ENCODE assay signal across 12 mouse cellular contexts in genomic region chrX:88116326-88116725, GRCm38 (mm10). TPM values are rescaled to one million over a fixed set of nuclear protein-coding genes. Genes with fewer than 3 reads are reported as not detected.
DNase-seq lines count a peak whose midpoint lies in the region; ATAC-seq lines count a peak whose summit lies in the region.
"Had no signal": no experiment of that assay in that cellular context is flagged by ENCODE, and none has a peak within 500 bp of the region (broad histone marks: within the 10 kb centered on the region; RNA-seq: fewer than 3 reads in every experiment).

No protein-coding gene starts in this region.

- H3K9me3 ChIP-seq in lung, embryonic 16.5 days (ENCODE audit: control insufficient read depth, low read length): no peaks in the 10 kb centered on the region
- H3K9me3 ChIP-seq in forebrain, embryonic 13.5 days (replicated peaks): no peaks in the 10 kb centered on the region
- H3K9me3 ChIP-seq in limb, embryonic 11.5 days (ENCODE audit: control insufficient read depth, low read length): no peaks in the 10 kb centered on the region
- no peaks in the 10 kb centered on the region for H3K9me3 ChIP-seq in stomach, embryonic 14.5 days (ENCODE audit: control insufficient read depth, low read depth, low read length)

- H3K4me2 ChIP-seq in lung, embryonic 16.5 days (ENCODE audit: low read depth, low read length): peak overlapping the region; percentile 55
- peak overlapping the region; percentile 56 for H3K4me2 ChIP-seq in forebrain, embryonic 13.5 days
- peak overlapping the region; percentile 35 for H3K4me2 ChIP-seq in limb, embryonic 11.5 days (ENCODE audit: low read depth, severe bottlenecking)
- peak overlapping the region; percentile 37; the same call in 1 of the 2 replicates for H3K4me2 ChIP-seq in stomach, embryonic 14.5 days (replicated peaks; ENCODE audit: low read depth, low read length)

- no peak overlapping the region for H3K9ac ChIP-seq in lung, embryonic 16.5 days (ENCODE audit: low read length)
- 0 out of 2 replicates have a peak overlapping the region, but pooled peaks have one; percentile 46 for H3K9ac ChIP-seq in forebrain, embryonic 13.5 days
- no peak overlapping the region for H3K9ac ChIP-seq in limb, embryonic 11.5 days (ENCODE audit: low read length)
- no peak overlapping the region for H3K9ac ChIP-seq in stomach, embryonic 14.5 days (replicated peaks; ENCODE audit: low read depth, low read length)

- H3K4me3 ChIP-seq in lung, embryonic 16.5 days (ENCODE audit: low read length): peak overlapping the region; percentile 46; the same call in 1 of the 2 replicates
- peak overlapping the region; percentile 41 for H3K4me3 ChIP-seq in forebrain, embryonic 13.5 days
- H3K4me3 ChIP-seq in limb, embryonic 11.5 days (ENCODE audit: low read depth, low read length): no peak overlapping the region
- peak overlapping the region; percentile 33 for H3K4me3 ChIP-seq in stomach, embryonic 14.5 days (ENCODE audit: low read depth, low read length)

- H3K4me1 ChIP-seq in lung, embryonic 16.5 days (replicated peaks; ENCODE audit: control insufficient read depth, insufficient read depth, low read length): no peaks in the 10 kb centered on the region
- no peaks in the 10 kb centered on the region for H3K4me1 ChIP-seq in forebrain, embryonic 13.5 days
- H3K4me1 ChIP-seq in limb, embryonic 11.5 days (ENCODE audit: control insufficient read depth, insufficient read depth, low read length): no peaks in the 10 kb centered on the region
- no peaks in the 10 kb centered on the region for H3K4me1 ChIP-seq in stomach, embryonic 14.5 days (ENCODE audit: control insufficient read depth, insufficient read depth, low read length)

- H3K27me3 ChIP-seq in lung, embryonic 16.5 days (ENCODE audit: control insufficient read depth, insufficient read depth, low read depth, low read length): no peaks in the 10 kb centered on the region
- no peaks in the 10 kb centered on the region for H3K27me3 ChIP-seq in forebrain, embryonic 13.5 days
- H3K27me3 ChIP-seq in limb, embryonic 11.5 days (ENCODE audit: control insufficient read depth, insufficient read depth, low read length): no peaks in the 10 kb centered on the region
- H3K27me3 ChIP-seq in stomach, embryonic 14.5 days (ENCODE audit: control insufficient read depth, insufficient read depth, low read length): no peaks in the 10 kb centered on the region

- 5% methylated on average over 3 of the region's 3 CpGs for WGBS in lung, embryonic 16.5 days
- 13% methylated on average over 3 of the region's 3 CpGs for WGBS in forebrain, embryonic 13.5 days
- WGBS in limb, embryonic 11.5 days: 10% methylated on average over 3 of the region's 3 CpGs
- WGBS in stomach, embryonic 14.5 days: 14% methylated on average over 3 of the region's 3 CpGs

- H3K27ac ChIP-seq in lung, embryonic 16.5 days (ENCODE audit: low read length): no peak overlapping the region
- no peak overlapping the region for H3K27ac ChIP-seq in forebrain, embryonic 13.5 days
- H3K27ac ChIP-seq in limb, embryonic 11.5 days (replicated peaks; ENCODE audit: low read depth, low read length): no peak overlapping the region
- no peak overlapping the region for H3K27ac ChIP-seq in stomach, embryonic 14.5 days (ENCODE audit: low read length)

- H3K36me3 ChIP-seq in lung, embryonic 16.5 days (ENCODE audit: control insufficient read depth, insufficient read depth, low read length): no peaks in the 10 kb centered on the region
- no peaks in the 10 kb centered on the region for H3K36me3 ChIP-seq in forebrain, embryonic 13.5 days (ENCODE audit: poor library complexity, severe bottlenecking)
- H3K36me3 ChIP-seq in limb, embryonic 11.5 days (ENCODE audit: control insufficient read depth, insufficient read depth, low read length): no peaks in the 10 kb centered on the region
- H3K36me3 ChIP-seq in stomach, embryonic 14.5 days (ENCODE audit: control insufficient read depth, insufficient read depth, low read length): no peaks in the 10 kb centered on the region

- no peak for ATAC-seq in lung, embryonic 16.5 days (ENCODE audit: low read depth)
- ATAC-seq in forebrain, embryonic 13.5 days: no peak
- ATAC-seq in limb, embryonic 11.5 days (ENCODE audit: insufficient number of reproducible peaks, low FRiP score, low TSS enrichment, low read depth): no peak
- no peak for ATAC-seq in stomach, embryonic 14.5 days (ENCODE audit: insufficient number of reproducible peaks, insufficient read depth, low FRiP score, low read depth)
- ATAC-seq: inflammation-experienced regulatory T-cells, adult 6 months had no signal

- DNase-seq in lung, postnatal 10 days: no peak
- DNase-seq in limb, embryonic 11.5 days (ENCODE audit: low spot score): no peak
- DNase-seq in gastrocnemius, postnatal 25 days: no peak
- DNase-seq in testis, postnatal 14 days (ENCODE audit: low spot score): no peak
- DNase-seq in embryo, embryonic 10.5 days (ENCODE audit: low spot score): no peak
- DNase-seq: lung, adult 2 months; right cerebral cortex, postnatal 14 days had no signal

RNA-seq across cellular contexts. Expression of gene Il1rapl1, which starts 0.9 kb away (rescaled TPM):
- 0.04 and 0.10 TPM in 2 replicates for polyA plus RNA-seq in lung, embryonic 16.5 days (2015; fragmentation: Nextera tagmentation; extraction: Ambion mirVana)
- 2.7 and 2.8 TPM in 2 replicates for polyA plus RNA-seq in forebrain, embryonic 13.5 days (2015; fragmentation: Nextera tagmentation; extraction: Ambion mirVana)
- 0.18 and 0.29 TPM in 2 replicates for polyA plus RNA-seq in limb, embryonic 11.5 days (2014; fragmentation: Nextera tagmentation; extraction: Ambion mirVana)
- 3.0 and 4.2 TPM in 2 replicates for polyA plus RNA-seq in stomach, embryonic 14.5 days (2014; fragmentation: Nextera tagmentation; extraction: Ambion mirVana)
- under 1 TPM in 1 of 2 experiments, not detected in 1; 0.03 TPM for total RNA-seq in gastrocnemius, postnatal 25 days (2021)
- total RNA-seq: MEL had no signal
- polyA plus RNA-seq: inflammation-experienced regulatory T-cells, adult 6 months; lung, adult 2 months had no signal
